Mouse (Mus musculus) testis, adult 10 weeks (tissue): Measurements from ENCODE around the gene Prpsap1. TPM values are rescaled to one million over a fixed set of nuclear protein-coding genes. Genes with fewer than 3 reads are reported as not detected.

Source experiments
- polyA plus RNA-seq: library from polyadenylated mRNA; stranded (reverse); fragments of 350-450 nt; fragmentation: Illumina TruSeq; extraction: RNeasy Lipid Tissue Mini Kit (QIAGEN cat#74804); gene quantifications from one replicate; pipeline ENCODE4 v1.2.3, GENCODE M21; 2014; ENCODE audit warnings: low read depth, low replicate concordance

Prpsap1 gene
- polyA plus RNA-seq, result 21.1 TPM

DNA sequence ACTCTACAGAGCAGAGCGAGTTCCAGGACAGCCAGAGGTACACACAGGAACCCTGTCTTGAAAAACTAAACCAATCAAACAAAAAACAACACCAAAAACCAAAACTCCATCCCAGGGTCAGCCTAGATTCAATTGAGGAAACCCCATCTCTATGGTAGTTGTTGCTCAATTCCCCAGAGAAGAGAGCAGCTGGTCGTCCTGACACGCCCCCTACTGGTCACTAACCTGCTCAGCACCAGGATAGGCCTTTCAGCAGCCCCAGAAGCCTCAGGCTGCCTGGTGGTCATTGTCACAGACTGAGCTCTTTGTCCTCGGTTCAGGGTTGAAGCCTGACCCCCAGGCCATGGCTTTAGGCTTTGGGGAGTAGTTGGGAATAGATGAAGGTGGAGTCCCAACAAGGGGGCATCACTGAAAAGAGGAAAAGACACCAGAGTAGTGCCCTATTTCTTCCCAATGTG lies at the start of gene Prpsap1:
Gene Prpsap1 (minus strand): TSS at position 408 of the 458 bp plus-strand sequence.

DNA sequence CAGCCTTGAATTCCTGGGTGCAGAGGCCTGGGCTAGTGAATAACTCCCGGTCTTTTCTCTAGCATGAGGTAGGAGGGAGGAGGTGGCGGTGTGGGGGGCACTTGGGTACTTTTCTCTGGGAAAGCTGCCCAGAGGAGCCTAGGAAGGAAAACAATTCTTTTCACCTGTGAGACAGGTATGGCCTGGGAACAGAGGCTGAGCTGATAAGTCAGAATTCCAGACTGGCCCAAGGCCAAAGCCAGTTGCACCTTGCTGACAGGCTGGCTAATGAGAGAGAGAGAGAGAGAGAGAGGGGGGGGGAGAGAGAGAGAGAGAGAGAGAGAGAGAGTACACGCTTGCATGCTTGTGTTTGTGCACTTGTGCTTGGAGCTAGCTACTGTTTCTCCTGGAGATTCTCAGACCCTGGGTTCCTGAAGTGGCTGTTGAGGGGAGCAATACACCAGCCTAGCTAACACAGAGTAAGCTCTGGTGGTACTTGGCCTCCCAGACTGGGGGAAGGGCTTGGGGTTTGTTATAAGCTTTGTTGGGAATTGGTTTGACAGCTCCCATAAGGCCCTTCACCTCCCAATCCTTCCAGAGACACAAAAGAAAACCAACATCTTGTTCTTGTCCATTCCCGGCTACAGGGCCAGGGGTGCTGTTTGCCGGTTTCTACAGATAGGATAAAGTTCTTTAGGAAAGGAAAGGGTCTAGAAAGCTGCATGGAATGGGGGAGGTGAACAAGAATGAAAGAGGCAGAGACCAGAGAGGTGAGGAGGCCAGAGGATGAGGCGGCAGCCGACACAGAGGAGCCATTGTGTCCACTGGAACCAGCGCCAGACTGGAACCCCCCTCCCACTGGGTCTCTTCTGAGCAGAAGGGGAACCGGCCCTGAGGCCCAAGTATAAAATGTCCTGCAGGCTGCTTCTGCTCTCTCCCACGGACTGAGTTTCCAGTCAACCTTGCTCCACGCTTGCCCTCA lies 36.5 kb upstream of the Prpsap1 start, which contains the start of gene Sphk1:
Gene Sphk1 (plus strand): TSS at position 739 of the 961 bp plus-strand sequence.

DNA sequence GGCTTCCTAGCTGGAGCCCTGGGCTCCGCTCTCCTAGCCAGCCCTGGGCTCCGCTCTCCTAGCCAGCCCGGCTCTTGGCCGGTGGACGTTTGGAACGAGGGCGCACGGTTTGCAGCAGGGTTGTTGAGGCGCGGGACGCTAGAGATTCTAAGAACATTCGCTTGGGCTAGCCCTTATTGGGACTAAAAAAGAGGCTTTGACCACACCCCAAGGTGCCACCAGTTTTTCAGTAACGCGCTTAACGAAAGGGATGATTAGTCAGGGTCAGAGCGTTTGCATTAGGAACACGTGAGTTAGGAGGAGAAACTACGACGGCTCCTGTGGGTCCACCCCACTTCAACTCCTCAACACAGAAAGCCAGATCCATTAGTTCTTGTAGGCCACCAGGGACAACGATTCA lies 27.9 kb downstream of the Prpsap1 start, which contains the start of gene Qrich2:
Gene Qrich2 (minus strand): TSS at position 101 of the 400 bp plus-strand sequence.

DNA sequence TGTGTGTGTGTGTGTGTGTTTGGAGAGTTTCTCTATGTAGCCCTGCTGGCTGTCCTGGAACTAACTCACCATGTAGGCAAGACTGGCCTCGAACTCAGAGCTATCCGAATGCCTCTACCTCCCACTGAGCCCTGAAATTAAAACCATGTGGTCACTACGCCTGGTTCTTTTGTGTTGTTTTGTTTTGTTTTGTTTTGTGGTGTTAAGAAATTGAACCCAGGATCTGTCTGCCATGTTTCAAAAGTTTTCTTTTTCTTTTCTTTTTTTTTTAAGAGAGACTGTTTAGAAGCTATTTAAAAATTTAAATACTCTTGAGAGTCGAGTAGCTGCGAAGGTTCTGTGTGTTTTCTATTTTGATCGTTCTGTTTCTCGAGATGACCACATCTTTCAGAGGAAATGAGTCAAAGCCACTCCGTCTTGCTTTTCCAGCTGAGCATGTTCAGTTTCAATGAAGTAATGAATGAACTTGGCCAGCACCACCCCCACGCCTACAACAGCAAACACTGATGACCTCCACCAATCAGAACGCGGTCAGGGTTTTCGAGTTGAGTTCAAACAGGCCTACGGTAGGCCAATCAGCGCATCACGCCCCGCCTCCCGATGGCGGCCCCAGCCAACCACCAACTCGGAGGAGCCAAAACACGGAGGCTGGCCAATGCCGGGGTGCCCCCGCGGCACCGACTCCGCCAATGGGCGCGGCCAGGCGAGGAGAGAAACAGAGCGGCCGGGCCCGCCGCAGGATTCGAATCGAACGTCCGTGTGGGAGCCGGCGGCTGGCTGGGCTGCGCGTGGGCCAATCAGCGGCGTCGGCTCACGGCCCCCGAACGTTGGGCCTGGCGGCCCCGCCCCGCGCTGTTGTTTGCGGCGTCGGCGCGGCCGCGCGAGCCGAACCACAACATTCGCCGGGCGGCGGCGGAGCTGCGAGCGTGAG lies 60.4 kb downstream of the Prpsap1 start, which contains the start of gene Ubald2:
Gene Ubald2 (plus strand): TSS at position 739 of the 931 bp plus-strand sequence.

Other genes with a start within 250 kb of the Prpsap1 start
- 10.5 TPM for gene Srp68, start 220.0 kb downstream of the Prpsap1 start, polyA plus RNA-seq
- not detected for gene Galr2, start 213.3 kb downstream of the Prpsap1 start, polyA plus RNA-seq
- gene Exoc7, start 187.0 kb downstream of the Prpsap1 start, polyA plus RNA-seq, result 16.2 TPM
- gene Foxj1, start 158.8 kb downstream of the Prpsap1 start, polyA plus RNA-seq, result 0.76 TPM
- 1.3 TPM for gene Rnf157, start 81.2 kb downstream of the Prpsap1 start, polyA plus RNA-seq
- 2.8 TPM for gene Ubald2, start 60.1 kb downstream of the Prpsap1 start, polyA plus RNA-seq
- gene Qrich2, start 28.0 kb downstream of the Prpsap1 start, polyA plus RNA-seq, result 61.0 TPM
- 0.15 TPM for gene Sphk1, start 36.7 kb upstream of the Prpsap1 start, polyA plus RNA-seq
- gene Ube2o, start 87.2 kb upstream of the Prpsap1 start, polyA plus RNA-seq, result 6.1 TPM
- not detected for gene Aanat, start 92.2 kb upstream of the Prpsap1 start, polyA plus RNA-seq
- gene Rhbdf2, start 132.8 kb upstream of the Prpsap1 start, polyA plus RNA-seq, result not detected
- 1.3 TPM for gene Prcd, start 159.3 kb upstream of the Prpsap1 start, polyA plus RNA-seq
- gene Cygb, start 160.1 kb upstream of the Prpsap1 start, polyA plus RNA-seq, result 0.22 TPM